Mouse (Mus musculus): Measurements from ENCODE around the gene Pnpla3.

The Pnpla3 gene

DNA sequence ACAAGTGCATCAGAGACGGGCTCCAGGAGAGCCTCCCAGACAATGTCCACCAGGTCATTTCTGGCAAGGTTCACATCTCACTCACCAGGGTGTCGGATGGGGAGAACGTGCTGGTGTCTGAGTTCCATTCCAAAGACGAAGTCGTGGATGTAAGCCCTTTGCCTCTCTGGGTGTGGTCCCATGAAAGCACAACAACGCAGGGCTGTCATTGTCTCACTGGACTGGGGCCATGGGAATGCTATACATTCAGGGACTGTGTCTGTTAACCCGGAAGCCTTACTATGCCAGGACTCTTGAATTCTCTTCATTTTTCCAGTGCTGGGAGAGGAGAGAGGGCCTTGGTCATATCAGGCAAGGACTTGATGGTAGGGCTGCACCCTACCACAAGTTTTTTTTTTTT, 3.5 kb downstream of the Pnpla3 start:
- in situ Hi-C loops (cut with MboI, MseI) = loop anchor here (10.0 kb wide), 1 partner anchor 996 kb away; the partner anchor contains the start of gene Cyb5r3

DNA sequence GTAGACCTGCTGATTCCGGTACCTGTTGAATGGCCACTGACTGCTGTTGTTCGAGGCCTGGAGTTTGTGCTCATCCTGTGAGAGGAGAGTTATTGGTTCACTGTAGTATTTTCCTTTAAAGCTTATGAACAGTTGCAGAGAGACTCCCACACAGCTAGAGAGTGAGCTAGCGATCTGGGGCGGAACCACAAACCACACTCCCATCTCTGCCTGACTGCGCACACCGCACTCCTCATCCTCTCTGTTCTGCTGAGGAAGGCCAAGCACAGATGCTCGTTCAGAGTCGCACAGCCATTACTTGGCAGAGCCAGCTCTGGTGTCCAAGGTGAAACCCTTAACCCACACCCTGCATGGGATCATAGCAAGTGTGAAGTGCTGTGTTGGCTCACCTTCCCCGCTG, 11.1 kb downstream of the Pnpla3 start:
- in situ Hi-C loops (cut with MboI, MseI) = loop anchor here (10.0 kb wide), 1 partner anchor 1004 kb away; the partner anchor contains the start of gene Cyb5r3

- in situ Hi-C loops (cut with MboI, MseI) = loop anchor here (5.0 kb wide), 1 partner anchor 65 kb away; no protein-coding TSS in a partner anchor
These were observed 14.4 kb downstream of the Pnpla3 start for GRCm38 (mm10) chr15:84182000-84182399.

GRCm38 (mm10) chr15:84183967-84184366, 16.3 kb downstream of the Pnpla3 start:
- in situ Hi-C loops (cut with MboI, MseI) = loop anchor here (5.0 kb wide), 1 partner anchor 67 kb away; no protein-coding TSS in a partner anchor

DNA sequence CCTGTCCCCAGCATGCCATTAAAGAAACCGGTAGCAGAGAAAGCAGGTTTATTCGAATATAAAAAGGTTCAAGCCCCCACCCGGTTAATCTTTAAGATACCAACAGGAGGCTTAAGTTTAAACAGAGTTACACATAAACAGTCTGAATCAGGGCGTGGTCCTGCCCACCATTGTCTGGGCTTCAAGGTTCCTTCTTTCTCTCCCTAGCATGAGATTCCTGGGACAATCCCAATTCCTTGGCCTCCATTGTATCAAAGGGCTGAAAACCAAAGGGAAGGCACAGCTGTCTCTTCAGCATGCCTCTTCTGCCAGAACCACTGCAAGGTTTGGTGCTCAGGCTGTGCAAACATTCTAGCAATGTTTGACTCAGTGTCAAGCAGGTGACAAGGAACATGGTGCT, 18.6 kb downstream of the Pnpla3 start:
- in situ Hi-C loops (cut with MboI, MseI) = no loop called here

DNA sequence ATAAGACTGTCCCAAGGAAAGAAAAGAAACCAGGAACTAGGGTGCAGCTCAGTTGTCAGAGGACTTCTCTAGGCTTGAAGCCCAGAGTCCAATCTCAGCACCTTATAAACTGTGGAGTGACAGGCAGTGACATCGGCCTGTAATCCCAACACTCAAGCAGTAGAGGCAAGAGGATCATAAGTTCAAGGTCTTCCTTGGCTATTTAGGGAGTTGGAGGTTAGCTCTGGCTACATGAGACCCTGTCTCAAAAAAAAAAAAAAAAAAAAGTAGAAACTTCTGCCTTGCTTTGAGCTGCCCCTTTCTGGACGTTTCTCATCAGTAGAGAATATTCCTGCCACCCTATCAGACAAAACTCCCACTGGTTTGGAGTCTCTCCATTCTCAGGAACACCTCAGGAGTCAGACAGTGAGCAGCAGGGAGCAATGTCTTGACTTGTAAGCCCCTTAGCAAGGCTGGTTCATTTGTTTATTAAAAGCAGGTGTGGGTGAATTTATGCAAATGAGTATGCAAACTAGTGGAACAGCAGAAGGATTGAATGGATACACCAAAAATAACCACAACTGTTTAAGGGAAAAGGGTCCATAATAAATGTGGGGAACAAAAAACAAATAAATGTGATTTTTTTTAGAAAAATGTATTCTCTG, 21.4 kb downstream of the Pnpla3 start:
- in situ Hi-C loops (cut with MboI, MseI) = no loop called here

- in situ Hi-C loops (cut with MboI, MseI) = no loop called here
These were observed 22.2 kb downstream of the Pnpla3 start for GRCm38 (mm10) chr15:84189881-84190280.

DNA sequence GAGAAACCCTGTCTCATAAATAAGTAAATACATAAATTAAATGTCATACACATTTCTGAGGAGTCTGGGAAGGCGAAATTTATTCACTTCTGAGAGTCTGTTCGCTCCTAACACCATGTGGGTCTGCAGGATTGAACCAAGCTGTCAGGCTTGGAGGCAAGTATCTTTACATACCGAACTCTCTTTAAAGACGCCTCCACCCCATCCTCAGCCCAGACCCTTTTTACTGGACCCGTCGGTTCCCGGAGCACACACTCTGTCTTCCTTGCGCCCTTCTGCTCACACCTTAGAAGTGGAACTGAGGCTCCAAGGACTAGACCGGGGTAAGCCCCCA, 24.1 kb downstream of the Pnpla3 start:
- in situ Hi-C loops (cut with MboI, MseI) = no loop called here

DNA sequence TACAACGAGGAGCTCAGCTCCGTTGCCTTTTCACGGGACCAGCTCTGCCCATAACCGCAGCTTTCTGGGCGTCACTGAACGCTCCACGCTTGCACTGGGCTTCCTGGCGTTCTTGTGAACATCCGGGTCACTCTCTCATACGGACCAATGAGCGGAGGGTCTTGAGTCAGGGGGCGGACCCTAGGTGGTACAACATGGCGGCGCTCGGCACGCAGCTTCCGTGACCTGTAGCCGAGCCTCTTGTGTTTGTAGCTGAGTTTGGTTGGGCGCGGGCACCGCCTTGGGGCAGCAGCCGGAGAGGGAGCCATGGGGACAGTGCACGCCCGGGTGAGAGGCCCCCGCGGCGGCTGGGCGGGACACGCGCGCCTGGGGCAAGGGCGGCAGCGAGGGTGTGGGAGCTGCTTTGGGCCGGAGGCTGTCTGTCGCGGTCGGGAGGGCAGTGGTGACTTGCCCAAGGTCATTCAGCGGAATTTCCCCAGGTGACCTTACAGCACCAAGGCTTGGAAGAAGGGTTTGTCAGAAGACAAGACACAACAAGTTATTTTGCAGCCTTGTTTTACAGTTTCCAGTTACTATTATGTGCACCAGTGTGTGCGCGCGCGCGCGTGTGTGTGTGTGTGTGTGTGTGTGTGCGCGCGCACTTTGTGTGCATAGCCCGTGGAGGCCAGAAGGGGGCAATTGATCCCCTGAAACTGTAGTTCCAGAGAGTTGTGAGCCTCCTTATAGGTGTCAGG, 24.6 kb downstream of the Pnpla3 start, which contains the start of gene Samm50:
Samm50 (plus strand) TSS at position 184 of the 734 bp plus-strand sequence.
- in situ Hi-C loops (cut with MboI, MseI) = no loop called here

DNA sequence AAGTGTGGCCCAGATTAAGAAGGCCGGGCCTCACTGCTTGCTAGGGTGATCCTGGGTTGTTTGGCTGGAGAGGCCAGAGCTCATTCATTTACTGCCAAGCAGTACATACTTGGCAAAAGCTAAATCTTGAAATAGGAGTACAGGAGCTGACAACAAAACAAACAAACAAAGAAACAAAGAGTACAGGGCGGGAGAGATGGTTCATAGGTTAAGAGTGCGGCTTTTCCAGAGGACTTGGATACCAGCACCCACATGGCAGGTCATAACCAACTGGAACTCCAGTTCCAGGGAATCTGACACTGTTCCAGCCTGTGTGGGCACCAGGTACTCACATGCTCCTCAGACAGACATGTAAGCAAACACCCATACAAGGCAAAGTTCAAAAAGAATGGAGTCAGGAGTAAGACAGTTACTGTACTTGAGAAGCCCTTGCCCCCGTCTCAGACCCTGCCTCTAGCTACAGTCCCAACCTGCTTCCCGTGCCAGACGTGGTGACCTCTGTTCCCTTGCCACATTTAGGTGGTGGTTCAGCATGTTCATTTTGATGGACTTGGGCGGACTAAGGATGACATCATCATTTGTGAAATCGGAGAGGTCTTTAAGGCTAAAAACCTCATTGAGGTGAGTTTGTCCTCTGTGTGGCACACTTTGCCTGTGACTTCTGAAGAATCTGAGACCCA, 29.0 kb downstream of the Pnpla3 start:
- in situ Hi-C loops (cut with MboI, MseI) = no loop called here

DNA sequence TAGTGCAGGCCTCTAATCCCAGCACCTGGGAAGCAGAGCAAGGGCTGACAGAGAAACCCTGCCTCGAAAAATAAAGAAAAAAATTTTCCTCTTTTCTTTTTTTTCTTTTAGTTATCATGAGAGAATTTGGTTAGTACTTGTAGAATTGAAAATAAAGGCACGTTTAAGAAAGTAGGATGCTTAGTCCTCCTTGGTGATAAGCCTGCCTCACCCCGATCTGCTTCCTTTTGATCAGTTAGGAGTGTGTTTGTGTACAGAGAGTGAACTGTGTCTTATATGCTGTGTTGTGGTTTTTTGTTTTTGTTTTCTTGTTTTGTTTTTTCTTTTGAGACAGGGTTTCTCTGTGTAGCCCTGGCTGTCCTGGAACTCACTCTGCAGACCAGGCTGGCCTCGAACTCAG, 39.7 kb downstream of the Pnpla3 start:
- in situ Hi-C loops (cut with MboI, MseI) = no loop called here

DNA sequence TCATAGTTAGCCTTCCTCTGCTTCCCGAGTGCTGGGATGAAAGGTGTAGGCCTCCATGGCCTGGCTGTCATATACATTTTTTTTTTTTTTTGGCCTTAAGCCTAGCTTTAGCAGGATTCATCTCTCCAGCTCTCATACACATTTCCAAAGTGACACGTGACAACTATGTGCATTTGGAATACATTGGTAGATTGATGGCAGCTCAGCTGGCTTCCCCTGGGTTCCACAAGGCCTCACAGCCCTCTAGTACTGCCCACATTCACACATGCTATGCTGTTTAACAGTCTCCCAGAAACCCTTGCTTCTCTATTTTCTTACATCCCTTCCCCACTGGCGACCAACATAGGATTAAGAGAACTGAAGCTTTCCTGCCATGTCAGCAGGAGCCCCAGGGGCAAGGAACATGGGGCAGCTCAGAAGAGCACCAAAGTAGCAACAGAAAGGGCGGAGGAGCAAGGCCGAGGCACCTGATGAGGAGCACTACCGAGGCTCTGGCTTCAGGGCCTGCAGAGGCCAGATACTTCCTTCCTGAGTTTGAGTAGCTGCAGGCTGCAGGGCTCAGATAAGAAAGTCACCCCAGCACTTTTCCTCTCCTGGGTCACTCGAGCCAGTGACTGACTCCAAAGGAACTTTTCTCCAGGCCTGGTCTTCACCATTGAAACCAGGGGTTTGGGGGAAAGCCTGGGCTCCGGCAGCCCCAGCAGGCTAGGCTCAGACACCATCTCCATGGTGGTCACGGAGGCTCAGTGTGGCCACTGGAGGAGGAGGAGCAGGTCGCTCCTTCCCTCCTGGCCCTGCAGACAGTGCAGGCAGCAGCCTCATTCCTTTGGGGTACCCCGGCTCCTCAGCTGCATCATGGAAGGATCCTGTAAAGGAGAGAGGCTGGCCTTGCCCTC, 42.1 kb downstream of the Pnpla3 start:
- in situ Hi-C loops (cut with MboI, MseI) = no loop called here

DNA sequence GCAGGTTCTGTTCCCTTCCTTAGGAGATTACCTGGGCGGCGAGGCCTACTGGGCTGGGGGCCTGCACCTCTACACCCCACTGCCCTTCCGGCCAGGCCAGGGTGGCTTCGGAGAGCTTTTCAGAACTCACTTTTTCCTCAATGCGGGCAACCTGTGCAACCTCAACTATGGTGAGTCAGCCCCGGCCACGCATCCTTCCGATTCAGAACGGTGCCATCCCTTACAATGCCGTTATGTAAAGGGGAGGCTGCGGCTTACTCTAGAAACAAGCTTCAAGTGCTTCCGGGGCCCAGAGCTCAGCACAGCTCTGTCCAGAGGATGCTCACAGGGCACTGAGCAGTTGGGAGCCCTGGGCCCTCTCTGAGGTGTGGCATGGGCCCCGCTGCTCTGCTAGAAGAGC, 42.8 kb downstream of the Pnpla3 start:
- in situ Hi-C loops (cut with MboI, MseI) = no loop called here

GRCm38 (mm10) chr15:84210941-84211340, 43.3 kb downstream of the Pnpla3 start:
- in situ Hi-C loops (cut with MboI, MseI) = no loop called here

- in situ Hi-C loops (cut with MboI, MseI) = no loop called here
These were observed 43.9 kb downstream of the Pnpla3 start for GRCm38 (mm10) chr15:84211564-84211963.

DNA sequence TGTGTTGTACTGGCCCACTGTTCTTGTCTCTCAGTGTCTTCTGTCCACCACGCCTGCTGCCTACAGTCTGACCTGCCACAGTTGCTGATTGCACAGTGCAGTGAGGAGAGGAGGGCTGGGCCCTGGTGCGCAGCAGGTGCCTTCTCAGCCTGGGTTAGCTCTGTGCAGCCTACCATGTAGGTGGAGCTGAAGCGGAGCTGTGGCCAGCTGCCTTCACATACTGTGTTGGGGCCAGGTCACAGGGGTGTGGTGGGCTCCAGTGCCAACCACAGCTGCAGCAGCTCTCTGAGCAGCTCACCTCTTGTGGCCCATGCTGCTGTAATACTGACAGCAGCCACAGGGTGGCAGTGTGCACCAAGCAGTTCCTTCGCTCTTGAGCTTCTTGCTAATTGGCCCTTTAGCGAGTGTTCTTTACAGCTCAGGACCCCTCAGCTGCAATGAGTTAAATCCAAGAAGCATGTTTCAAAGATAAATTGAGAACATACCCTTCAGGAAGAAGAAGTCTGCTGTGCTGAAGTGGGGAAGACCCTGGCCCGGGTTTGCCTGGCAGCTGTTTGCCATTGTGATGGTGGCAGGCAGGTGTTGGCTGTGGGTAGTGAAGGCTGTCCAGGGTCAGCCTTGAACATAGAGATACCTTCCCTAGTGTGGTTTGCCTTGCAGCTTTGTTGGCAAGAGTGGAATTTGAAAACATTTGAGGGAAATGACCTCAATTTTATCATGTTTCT, 44.6 kb downstream of the Pnpla3 start:
- in situ Hi-C loops (cut with MboI, MseI) = no loop called here

- in situ Hi-C loops (cut with MboI, MseI) = no loop called here
These were observed 45.1 kb downstream of the Pnpla3 start for GRCm38 (mm10) chr15:84212756-84213105.

DNA sequence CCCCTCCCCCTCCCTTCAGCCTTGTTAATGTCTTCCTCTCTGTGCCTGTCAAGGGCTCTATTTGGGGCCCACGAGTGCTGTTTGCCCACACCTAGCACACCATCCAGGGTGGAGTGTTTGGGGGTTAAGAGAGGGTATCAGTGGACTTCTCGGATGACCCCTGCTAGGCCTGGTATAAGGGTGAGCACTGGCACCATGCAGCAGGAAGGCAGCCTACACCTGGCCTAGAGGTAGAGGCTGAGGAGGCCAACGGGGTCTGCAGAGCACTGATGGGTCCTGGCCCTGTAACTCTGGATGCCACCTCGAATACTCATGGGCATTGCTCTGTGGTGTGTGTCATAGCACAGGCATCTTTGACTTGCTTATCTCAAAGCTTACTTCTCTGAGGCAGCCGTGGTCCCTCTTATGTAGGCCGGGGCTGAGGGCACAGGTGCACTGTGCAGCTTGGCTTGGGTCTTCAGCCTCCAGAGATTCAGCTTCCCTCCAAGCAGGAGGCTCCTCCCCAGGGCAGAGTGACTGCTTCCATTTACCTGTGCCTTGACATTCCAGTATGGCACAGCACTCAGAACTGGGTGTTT, 45.6 kb downstream of the Pnpla3 start:
- in situ Hi-C loops (cut with MboI, MseI) = no loop called here

DNA sequence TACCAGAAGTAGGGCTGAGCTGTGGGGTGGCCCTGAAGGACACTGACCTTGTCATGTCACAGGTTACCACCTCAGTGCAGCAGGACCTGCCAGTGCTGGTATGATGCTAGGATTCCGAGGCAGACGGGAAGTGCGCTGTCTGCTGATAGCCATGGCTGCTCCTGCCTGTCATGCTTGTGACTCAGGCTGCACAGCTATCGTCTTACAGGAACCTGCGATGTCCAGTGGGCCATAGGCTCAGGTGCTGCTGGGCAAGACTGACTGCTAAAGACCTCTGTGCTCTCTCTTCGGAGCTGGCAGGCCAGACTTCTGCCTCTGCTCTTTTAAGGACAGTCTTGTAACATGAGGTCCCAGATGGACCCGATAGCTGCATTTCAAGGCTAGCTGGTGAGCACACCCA, 46.8 kb downstream of the Pnpla3 start:
- in situ Hi-C loops (cut with MboI, MseI) = no loop called here

DNA sequence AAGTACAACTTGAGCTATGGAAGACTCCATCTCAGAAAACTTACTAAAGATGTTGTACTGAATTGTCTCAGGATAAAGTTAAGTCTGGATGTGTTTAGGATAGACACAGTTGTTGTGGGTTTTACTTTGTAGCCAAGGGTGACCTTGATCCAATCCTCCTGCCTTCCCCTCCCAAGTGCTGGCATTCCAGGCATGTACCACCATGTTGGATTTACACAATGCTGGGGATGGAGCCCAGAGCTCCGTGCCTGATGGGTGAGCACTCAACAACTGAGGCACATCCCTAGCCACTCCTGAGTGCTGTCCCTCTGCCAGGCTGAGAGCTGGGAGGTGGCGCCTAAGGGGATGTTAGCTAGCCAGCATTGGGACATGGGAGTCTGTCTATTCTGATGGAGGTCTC, 47.6 kb downstream of the Pnpla3 start:
- in situ Hi-C loops (cut with MboI, MseI) = no loop called here

GRCm38 (mm10) chr15:84216026-84216425, 48.4 kb downstream of the Pnpla3 start:
- in situ Hi-C loops (cut with MboI, MseI) = no loop called here

All from T-helper 2 cell (primary cell).